Comparison of ENCODE assay signal across 10 mouse cellular contexts in the genomic region with DNA sequence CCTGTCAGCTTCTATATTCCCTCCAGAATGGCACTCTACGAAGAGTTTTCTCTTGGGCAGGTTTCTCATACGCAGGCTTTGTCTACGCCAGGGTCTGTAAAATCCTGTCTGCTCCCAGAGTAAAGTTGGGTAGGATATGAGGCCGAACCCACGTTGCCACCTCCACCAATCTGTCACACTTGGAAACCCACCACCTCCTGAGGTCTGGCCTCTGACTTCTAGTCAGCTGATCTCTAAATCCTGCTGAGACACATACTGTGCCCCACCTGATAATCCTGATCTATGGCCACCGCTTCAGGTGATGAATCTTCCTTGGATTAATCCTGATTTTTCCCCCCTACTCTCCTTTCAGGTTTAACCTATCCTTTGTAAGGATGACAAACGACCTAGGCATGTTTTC.
DNase-seq lines count a peak whose midpoint lies in the region; ATAC-seq lines count a peak whose summit lies in the region.
"Had no signal": no experiment of that assay in that cellular context is flagged by ENCODE, and none has a peak within 500 bp of the region (broad histone marks: within the 10 kb centered on the region; RNA-seq: fewer than 3 reads in every experiment).

No protein-coding gene starts in this region.

- peaks cover 37% of the 10 kb centered on the region for H3K27me3 ChIP-seq in heart, embryonic 13.5 days (replicated peaks)
- no peaks in the 10 kb centered on the region for H3K27me3 ChIP-seq in embryonic facial prominence, embryonic 14.5 days (replicated peaks; ENCODE audit: control insufficient read depth, insufficient read depth, low read length)
- peaks cover 31% of the 10 kb centered on the region for H3K27me3 ChIP-seq in liver, embryonic 13.5 days

- peak overlapping the region; percentile 41 for H3K4me3 ChIP-seq in heart, embryonic 13.5 days
- H3K4me3 ChIP-seq in embryonic facial prominence, embryonic 14.5 days (ENCODE audit: low read depth, low read length): no peak overlapping the region; the same call in 1 of the 2 replicates
- no peak overlapping the region for H3K4me3 ChIP-seq in liver, embryonic 13.5 days (replicated peaks)

- no peak for ATAC-seq in heart, embryonic 13.5 days (ENCODE audit: extremely low read depth, insufficient number of reproducible peaks, low FRiP score, low TSS enrichment)
- no peak for ATAC-seq in embryonic facial prominence, embryonic 14.5 days (ENCODE audit: low read depth)
- no peak for ATAC-seq in liver, embryonic 13.5 days (ENCODE audit: low read depth)

- peak overlapping the region; percentile 68 for H3K4me2 ChIP-seq in heart, embryonic 13.5 days
- peak overlapping the region; percentile 44 for H3K4me2 ChIP-seq in embryonic facial prominence, embryonic 14.5 days (ENCODE audit: low read depth, low read length)
- peak overlapping the region; percentile 34 for H3K4me2 ChIP-seq in liver, embryonic 13.5 days

- WGBS in heart, embryonic 13.5 days: 40% methylated on average over 7 of the region's 7 CpGs
- WGBS in embryonic facial prominence, embryonic 14.5 days: 45% methylated on average over 7 of the region's 7 CpGs
- WGBS in liver, embryonic 13.5 days (ENCODE audit: insufficient replicate concordance): 36% methylated on average over 7 of the region's 7 CpGs

- H3K9ac ChIP-seq in heart, embryonic 13.5 days: peak overlapping the region; percentile 73; the same call in 1 of the 2 replicates
- H3K9ac ChIP-seq in embryonic facial prominence, embryonic 14.5 days (ENCODE audit: low read depth, low read length): peak overlapping the region; percentile 10; the same call in 1 of the 2 replicates
- no peak overlapping the region for H3K9ac ChIP-seq in liver, embryonic 13.5 days

- H3K27ac ChIP-seq in heart, embryonic 13.5 days (replicated peaks): no peak overlapping the region
- H3K27ac ChIP-seq in embryonic facial prominence, embryonic 14.5 days (replicated peaks; ENCODE audit: low read depth, low read length): peak overlapping the region; percentile 59
- H3K27ac ChIP-seq in liver, embryonic 13.5 days: no peak overlapping the region

- H3K4me1 ChIP-seq in heart, embryonic 13.5 days: peaks cover 11% of the 10 kb centered on the region
- peaks cover 14% of the 10 kb centered on the region for H3K4me1 ChIP-seq in embryonic facial prominence, embryonic 14.5 days (ENCODE audit: control insufficient read depth, insufficient read depth, low read length)
- H3K4me1 ChIP-seq in liver, embryonic 13.5 days (replicated peaks): no peaks in the 10 kb centered on the region

- no peaks in the 10 kb centered on the region for H3K9me3 ChIP-seq in heart, embryonic 13.5 days
- peaks cover 9% of the 10 kb centered on the region for H3K9me3 ChIP-seq in embryonic facial prominence, embryonic 14.5 days (ENCODE audit: control insufficient read depth, low read length)
- no peaks in the 10 kb centered on the region for H3K9me3 ChIP-seq in liver, embryonic 13.5 days (replicated peaks)

- no peaks in the 10 kb centered on the region for H3K36me3 ChIP-seq in heart, embryonic 13.5 days
- no peaks in the 10 kb centered on the region for H3K36me3 ChIP-seq in embryonic facial prominence, embryonic 14.5 days (ENCODE audit: control insufficient read depth, insufficient read depth, low read length)
- H3K36me3 ChIP-seq in liver, embryonic 13.5 days: no peaks in the 10 kb centered on the region

- intact Hi-C loops in heart, postnatal 10 days (cut with DNase I): no loop called here

- DNase-seq in heart, postnatal 10 days: no peak
- DNase-seq in brain, adult 2 months (ENCODE audit: low read depth, low spot score): peak; percentile 26
- no peak for DNase-seq in embryonic facial prominence, embryonic 14.5 days (ENCODE audit: low spot score)
- no peak for DNase-seq in liver, embryonic 13.5 days
- DNase-seq in frontal cortex, postnatal 10 days (ENCODE audit: low spot score in 2 of 2): no peak
- no peak for DNase-seq in natural killer cell, adult 2 months (ENCODE audit: low spot score in 2 of 2)
- DNase-seq in thymus, postnatal 36 days: no peak
- DNase-seq: adrenal gland, postnatal 25 days; layer of hippocampus, postnatal 36 days had no signal
